Mouse (Mus musculus): ENCODE data around the gene Scd2. TPM values are rescaled to one million over a fixed set of nuclear protein-coding genes. Genes with fewer than 3 reads are reported as not detected.
"Not testable (repeated sequence)": the region's sequence is repeated elsewhere in the genome, so short reads cannot be mapped to it uniquely, and the experiment has no call there.

Gene Scd2
- 210 and 224 TPM in 2 replicates for polyA plus RNA-seq (2015; fragmentation: Nextera tagmentation; extraction: Ambion mirVana)

GRCm38 (mm10) chr19:44292941-44293768 lies at the start of gene Scd2:
Gene Scd2, plus strand, starts transcription at chr19:44293674.
- H3K4me1 ChIP-seq, result peaks cover 66% of the 10 kb centered on the region
- ATAC-seq (ENCODE audit: borderline replicate concordance, extremely low read depth, low FRiP score, low TSS enrichment), result peak; percentile 21
- 3% methylated on average over 21 of the region's 21 CpGs for WGBS

GRCm38 (mm10) chr19:44245761-44246171 lies 47.7 kb upstream of the Scd2 start:
- 6% methylated on average over 5 of the region's 5 CpGs for WGBS
- Histone ChIP-seq H3K9ac (no peak overlapping the region), H3K27ac (peak overlapping the region; percentile 91; the same call in 1 of the 2 replicates)

More at GRCm38 (mm10) chr19:44292941-44293768, at the start of gene Scd2:
- Histone ChIP-seq H3K27ac (peak within 1 kb of the TSS; percentile 97), H3K4me3 (peak within 1 kb of the TSS; percentile 66), H3K9me3 (no peaks in the 10 kb centered on the region), H3K9ac (peak within 1 kb of the TSS; percentile 90), H3K4me2 (peak within 1 kb of the TSS; percentile 90), H3K36me3 (peaks cover 22% of the 10 kb centered on the region), H3K27me3 (no peaks in the 10 kb centered on the region)

DNA sequence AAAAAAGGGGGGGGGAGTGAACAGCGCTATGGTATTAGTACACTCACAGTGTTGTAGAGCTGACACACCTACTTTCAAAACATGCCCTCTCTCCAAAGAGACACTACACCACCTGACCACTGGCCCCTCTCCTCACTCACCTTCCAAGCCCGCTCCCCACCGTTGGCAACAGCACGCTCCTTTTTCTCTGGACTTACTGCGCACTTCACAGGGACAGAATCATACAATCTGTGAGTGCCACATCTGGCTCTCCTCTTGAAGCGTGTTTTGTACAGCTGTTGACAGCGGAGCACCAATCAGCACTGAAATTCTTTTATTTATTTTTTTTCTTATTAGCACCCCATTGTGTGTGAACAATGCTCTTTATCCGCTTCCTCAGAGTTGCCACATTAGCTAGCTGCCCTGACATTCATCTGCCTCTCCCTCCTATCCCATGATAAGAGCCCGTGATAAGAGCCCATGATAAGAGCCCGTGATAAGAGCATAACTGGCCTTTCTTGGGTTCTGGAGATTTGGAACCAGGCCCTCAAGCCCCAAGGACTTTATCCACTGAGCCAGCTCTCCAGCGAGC lies 47.0 kb upstream of the Scd2 start:
- Histone ChIP-seq H3K27ac (peak overlapping the region; percentile 91; the same call in 1 of the 2 replicates), H3K4me2 (peak overlapping the region; percentile 71), H3K27me3 (no peaks in the 10 kb centered on the region), H3K4me3 (peak overlapping the region; percentile 4; the same call in 1 of the 2 replicates), H3K9me3 (no peaks in the 10 kb centered on the region), H3K36me3 (no peaks in the 10 kb centered on the region), H3K9ac (no peak overlapping the region), H3K4me1 (peaks cover 26% of the 10 kb centered on the region)
- no peak for ATAC-seq (ENCODE audit: borderline replicate concordance, extremely low read depth, low FRiP score, low TSS enrichment)
- WGBS, result 24% methylated on average over 11 of the region's 11 CpGs

More at GRCm38 (mm10) chr19:44245761-44246171, 47.7 kb upstream of the Scd2 start:
- no peaks in the 10 kb centered on the region for H3K9me3 ChIP-seq
- H3K4me1 ChIP-seq, result peaks cover 26% of the 10 kb centered on the region
- peak overlapping the region; percentile 71 for H3K4me2 ChIP-seq
- H3K27me3 ChIP-seq, result no peaks in the 10 kb centered on the region
- ATAC-seq (ENCODE audit: borderline replicate concordance, extremely low read depth, low FRiP score, low TSS enrichment), result no peak
- H3K36me3 ChIP-seq, result no peaks in the 10 kb centered on the region
- H3K4me3 ChIP-seq, result peak overlapping the region; percentile 4; the same call in 1 of the 2 replicates

DNA sequence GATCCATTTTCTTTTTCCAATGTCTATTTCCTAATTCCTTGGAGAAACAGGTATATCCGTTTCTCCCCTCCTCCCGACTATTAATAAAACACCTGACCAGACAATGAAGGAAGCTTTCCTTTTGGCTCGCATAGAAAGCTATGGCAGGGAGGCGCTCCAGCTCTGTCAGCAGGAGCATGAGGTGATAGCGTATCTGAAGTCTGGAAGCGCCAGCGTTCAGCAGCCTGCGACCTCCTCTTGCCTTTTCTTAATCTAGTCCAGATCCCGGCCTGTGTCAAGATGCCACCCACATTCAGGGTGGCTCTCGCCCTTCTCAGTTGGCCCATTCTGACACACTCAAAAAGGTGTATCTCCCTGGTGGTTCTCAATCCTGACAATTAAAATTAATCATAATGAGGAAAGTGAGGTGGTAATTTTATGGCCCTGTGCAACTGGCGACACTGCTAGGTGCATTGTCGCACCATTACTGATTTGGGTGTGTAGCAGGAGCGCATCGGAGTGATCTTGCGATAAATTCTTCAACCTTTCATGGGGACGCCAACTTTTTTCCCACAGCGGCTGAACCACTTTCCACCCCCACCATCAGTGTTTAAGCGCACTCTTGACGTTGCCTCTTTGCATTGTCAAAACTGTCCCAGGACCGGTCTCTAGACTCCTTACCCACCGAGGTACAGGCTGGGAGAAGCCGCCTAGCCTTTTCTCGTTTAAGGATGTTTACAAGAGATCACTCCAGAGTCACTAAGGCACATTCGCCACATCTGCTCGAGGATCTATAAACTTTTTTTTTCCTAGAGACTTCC lies 46.0 kb upstream of the Scd2 start:
- ATAC-seq (ENCODE audit: borderline replicate concordance, extremely low read depth, low FRiP score, low TSS enrichment), result peak; percentile 6; the same call in 1 of the 2 replicates
- Histone ChIP-seq H3K27me3 (no peaks in the 10 kb centered on the region), H3K4me3 (peak overlapping the region; percentile 42), H3K4me2 (peak overlapping the region; percentile 71), H3K27ac (peak overlapping the region; percentile 91), H3K36me3 (no peaks in the 10 kb centered on the region), H3K9ac (peak overlapping the region; percentile 60), H3K9me3 (no peaks in the 10 kb centered on the region), H3K4me1 (peaks cover 26% of the 10 kb centered on the region)
- WGBS, result 3% methylated on average over 25 of the region's 25 CpGs

GRCm38 (mm10) chr19:44248081-44248853 lies 45.2 kb upstream of the Scd2 start:
- peaks cover 26% of the 10 kb centered on the region for H3K4me1 ChIP-seq
- no peaks in the 10 kb centered on the region for H3K9me3 ChIP-seq
- no peaks in the 10 kb centered on the region for H3K27me3 ChIP-seq
- peak overlapping the region; percentile 71 for H3K4me2 ChIP-seq
- H3K9ac ChIP-seq, result peak overlapping the region; percentile 60
- WGBS, result 2% methylated on average over 36 of the region's 36 CpGs
- peak overlapping the region; percentile 42 for H3K4me3 ChIP-seq
- no peaks in the 10 kb centered on the region for H3K36me3 ChIP-seq
- H3K27ac ChIP-seq, result peak overlapping the region; percentile 91
- ATAC-seq (ENCODE audit: borderline replicate concordance, extremely low read depth, low FRiP score, low TSS enrichment), result peak; percentile 98

DNA sequence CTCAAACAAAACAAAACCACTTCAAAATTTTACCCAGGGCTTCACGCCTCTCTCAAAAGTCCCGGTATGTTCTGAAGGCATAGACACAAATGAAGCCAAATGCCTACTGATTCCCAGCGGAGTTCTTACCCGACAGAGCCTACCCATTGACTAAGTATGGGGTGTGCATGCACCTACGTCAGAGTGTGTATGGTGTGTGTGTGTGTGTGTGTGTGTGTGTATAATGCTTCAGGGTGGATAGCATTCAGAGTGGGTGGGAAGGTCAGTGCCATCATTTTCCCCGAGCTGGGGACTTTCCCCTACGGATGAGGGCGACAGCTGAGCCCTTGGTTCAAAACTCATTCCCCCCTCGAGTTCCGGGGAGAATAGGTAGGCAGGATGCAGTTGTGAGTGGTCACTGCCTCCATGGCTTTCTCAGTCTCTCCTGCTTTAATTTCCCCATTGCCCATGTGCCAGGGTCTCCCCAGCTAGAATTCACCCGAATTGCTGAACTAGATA lies 44.6 kb upstream of the Scd2 start:
- WGBS, result 45% methylated on average over 11 of the region's 11 CpGs
- peak overlapping the region; percentile 91 for H3K27ac ChIP-seq
- no peaks in the 10 kb centered on the region for H3K9me3 ChIP-seq
- no peaks in the 10 kb centered on the region for H3K27me3 ChIP-seq
- peak overlapping the region; percentile 42 for H3K4me3 ChIP-seq
- no peaks in the 10 kb centered on the region for H3K36me3 ChIP-seq
- peak; percentile 0; the same call in 1 of the 2 replicates for ATAC-seq (ENCODE audit: borderline replicate concordance, extremely low read depth, low FRiP score, low TSS enrichment)
- H3K4me1 ChIP-seq, result peaks cover 26% of the 10 kb centered on the region
- no peak overlapping the region for H3K9ac ChIP-seq
- peak overlapping the region; percentile 71 for H3K4me2 ChIP-seq

GRCm38 (mm10) chr19:44251138-44251537 lies 42.3 kb upstream of the Scd2 start:
- H3K36me3 ChIP-seq; ATAC-seq (ENCODE audit: borderline replicate concordance, extremely low read depth, low FRiP score, low TSS enrichment); H3K27ac ChIP-seq; H3K9ac ChIP-seq; H3K27me3 ChIP-seq; H3K9me3 ChIP-seq; H3K4me3 ChIP-seq; H3K4me2 ChIP-seq: not testable (repeated sequence)
- peaks cover 23% of the 10 kb centered on the region for H3K4me1 ChIP-seq
- 88% methylated on average over 6 of the region's 6 CpGs for WGBS

GRCm38 (mm10) chr19:44251936-44252558 lies 41.4 kb upstream of the Scd2 start:
- 52% methylated on average over 12 of the region's 12 CpGs for WGBS
- no peak for ATAC-seq (ENCODE audit: borderline replicate concordance, extremely low read depth, low FRiP score, low TSS enrichment)

DNA sequence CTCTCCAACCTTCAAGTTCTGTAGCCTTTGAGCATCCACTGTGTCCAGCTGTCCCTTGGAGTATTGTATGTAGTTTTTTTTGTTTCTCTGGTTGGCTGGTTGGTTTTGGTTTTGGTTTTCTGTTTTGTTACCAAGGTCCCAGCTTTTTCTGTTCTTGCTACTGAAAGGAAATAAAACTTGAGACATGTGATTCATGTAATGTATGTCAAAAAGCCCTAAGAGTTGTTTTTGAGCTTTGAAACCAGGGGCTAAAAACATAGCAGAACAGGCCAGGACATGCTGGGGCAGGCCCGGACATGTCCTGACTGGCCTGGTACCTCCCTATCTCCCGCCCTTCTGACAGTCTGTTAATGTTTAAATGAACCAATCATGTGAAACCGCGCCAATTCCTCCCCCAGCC lies 39.4 kb upstream of the Scd2 start:
- not testable (repeated sequence) for H3K9me3 ChIP-seq; H3K36me3 ChIP-seq; H3K27ac ChIP-seq; H3K27me3 ChIP-seq; H3K4me3 ChIP-seq; H3K9ac ChIP-seq; ATAC-seq (ENCODE audit: borderline replicate concordance, extremely low read depth, low FRiP score, low TSS enrichment); H3K4me2 ChIP-seq; H3K4me1 ChIP-seq
- 78% methylated on average over 4 of the region's 4 CpGs for WGBS

More at GRCm38 (mm10) chr19:44251936-44252558, 41.4 kb upstream of the Scd2 start:
- H3K4me3 ChIP-seq, result no peak overlapping the region
- H3K27ac ChIP-seq, result no peak overlapping the region
- H3K9ac ChIP-seq, result no peak overlapping the region
- peaks cover 14% of the 10 kb centered on the region for H3K4me1 ChIP-seq
- no peaks in the 10 kb centered on the region for H3K27me3 ChIP-seq
- no peaks in the 10 kb centered on the region for H3K36me3 ChIP-seq
- no peak overlapping the region for H3K4me2 ChIP-seq
- H3K9me3 ChIP-seq, result no peaks in the 10 kb centered on the region

DNA sequence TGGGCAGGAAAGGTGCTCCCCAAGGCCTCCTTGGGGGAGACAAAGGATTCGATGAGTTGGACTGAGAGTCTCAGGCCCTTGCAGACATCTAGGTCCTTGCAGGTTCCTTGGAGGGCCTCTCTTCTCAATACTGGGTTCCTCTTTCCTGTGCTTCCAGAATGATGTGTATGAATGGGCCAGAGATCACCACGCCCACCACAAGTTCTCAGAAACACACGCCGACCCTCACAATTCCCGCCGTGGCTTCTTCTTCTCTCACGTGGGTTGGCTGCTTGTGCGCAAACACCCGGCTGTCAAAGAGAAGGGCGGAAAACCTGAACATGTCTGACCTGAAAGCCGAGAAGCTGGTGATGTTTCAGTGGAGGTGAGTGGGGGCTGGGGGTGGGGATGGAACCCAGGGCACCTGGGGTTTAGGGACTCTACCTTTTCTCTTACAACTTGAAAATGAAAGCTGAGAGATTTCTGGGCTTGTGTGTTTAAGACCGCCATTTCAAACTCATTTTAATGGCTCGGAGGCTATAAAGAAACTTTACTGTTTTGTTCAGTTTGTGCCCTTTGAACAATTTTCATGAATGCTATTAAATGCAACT lies 36.0 kb upstream of the Scd2 start:
- ATAC-seq (ENCODE audit: borderline replicate concordance, extremely low read depth, low FRiP score, low TSS enrichment), result no peak
- no peak overlapping the region for H3K27ac ChIP-seq
- H3K4me2 ChIP-seq, result no peak overlapping the region
- H3K27me3 ChIP-seq, result no peaks in the 10 kb centered on the region
- H3K9ac ChIP-seq, result no peak overlapping the region
- H3K4me3 ChIP-seq, result no peak overlapping the region
- WGBS, result 83% methylated on average over 13 of the region's 13 CpGs
- H3K9me3 ChIP-seq, result no peaks in the 10 kb centered on the region
- H3K36me3 ChIP-seq, result no peaks in the 10 kb centered on the region
- no peaks in the 10 kb centered on the region for H3K4me1 ChIP-seq

Measured in lung, embryonic 15.5 days (tissue).